Mouse (Mus musculus) spleen, adult 2 months (tissue): ENCODE measurements around the gene Nlgn2.

Source experiments
- CTCF ChIP-seq: fragments of 200-500 bp; IDR thresholded peaks from 2 replicates; pipeline ENCODE4 v1.5.1; 2011; ENCODE audit warnings: mild to moderate bottlenecking, inconsistent platforms; ENCODE audit not compliant: insufficient read depth, insufficient read length, insufficient replicate concordance; ENCODE audit errors: extremely low read depth
- POLR2A ChIP-seq: fragments of 200-500 bp; IDR thresholded peaks from 2 replicates; pipeline ENCODE4 v1.6.1; 2011; ENCODE audit warnings: low read depth, low read length, inconsistent platforms

DNA sequence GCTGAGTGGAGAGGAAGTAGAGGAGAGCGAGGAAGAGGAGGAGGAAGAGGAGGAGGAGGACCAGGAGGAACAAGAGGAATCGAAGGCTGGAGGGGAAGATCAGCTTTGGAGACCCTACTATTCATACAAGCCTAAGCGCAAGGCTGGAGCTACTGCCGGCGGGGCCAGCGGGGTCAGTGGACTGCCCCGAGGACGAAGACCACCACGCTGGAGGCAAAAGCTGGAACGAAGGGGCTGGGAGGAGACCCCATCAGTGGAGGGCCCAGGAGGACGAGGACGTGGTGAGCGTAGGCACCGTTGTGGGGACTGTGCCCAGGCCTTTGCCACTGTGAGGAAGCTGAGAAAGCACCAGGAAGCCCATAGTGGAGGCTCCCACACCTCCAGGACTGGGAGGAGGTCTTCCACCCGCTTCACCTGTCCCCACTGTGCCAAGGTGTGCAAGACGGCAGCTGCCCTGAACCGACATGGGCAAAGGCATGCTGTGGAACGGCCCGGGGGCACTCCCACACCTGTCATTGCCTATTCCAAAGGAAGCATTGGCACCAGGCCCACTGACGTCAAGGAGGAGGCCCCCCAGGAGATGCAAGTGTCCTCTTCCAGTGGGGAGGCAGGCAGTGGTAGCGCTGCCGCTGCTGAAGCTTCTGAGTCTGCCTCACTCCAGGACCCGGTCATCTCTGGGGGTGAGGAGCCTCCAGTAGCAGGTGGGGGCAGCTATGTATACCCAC, 59.2 kb downstream of the Nlgn2 start:
- TF ChIP-seq CTCF = no peak
- TF ChIP-seq POLR2A = no peak
